Mouse (Mus musculus): Measurements from ENCODE around the gene Mtmr10.

Gene Mtmr10

DNA sequence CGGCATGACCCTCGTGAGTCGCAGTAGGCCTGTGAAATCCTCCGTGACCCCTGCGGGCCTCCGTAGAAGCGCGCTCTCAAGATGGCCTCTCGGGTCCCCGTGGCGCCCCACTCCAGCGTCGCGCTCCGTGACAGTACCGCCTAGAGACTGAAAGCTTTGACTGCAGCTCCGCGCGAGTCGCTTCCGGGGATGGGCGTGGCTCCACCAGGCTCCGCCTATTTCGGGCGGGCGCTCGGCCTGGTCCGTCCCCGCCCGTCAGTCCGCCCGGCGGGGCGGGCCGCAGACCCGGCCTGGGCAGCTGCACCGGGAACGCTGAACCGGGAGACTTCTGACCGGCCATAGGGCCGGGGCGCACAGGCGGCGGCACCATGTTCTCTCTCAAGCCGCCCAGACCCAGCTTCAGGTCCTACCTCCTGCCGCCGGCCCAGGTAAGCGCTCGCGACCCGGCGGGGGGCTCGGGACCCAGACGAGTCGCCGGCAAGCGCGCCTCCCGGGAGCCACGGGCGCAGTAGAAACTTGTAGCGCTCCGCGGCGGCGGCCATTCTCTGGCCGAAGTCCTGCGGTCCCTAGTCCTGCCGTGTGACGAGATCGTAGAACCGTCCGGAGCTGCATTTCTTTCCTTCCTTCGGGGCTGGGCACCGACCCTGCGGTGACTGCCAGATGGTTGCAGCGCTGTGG is at the start of gene Mtmr10:
Mtmr10 (plus strand) TSS at position 240 of the 678 bp plus-strand sequence.
- DNase-seq: peak; percentile 98

DNA sequence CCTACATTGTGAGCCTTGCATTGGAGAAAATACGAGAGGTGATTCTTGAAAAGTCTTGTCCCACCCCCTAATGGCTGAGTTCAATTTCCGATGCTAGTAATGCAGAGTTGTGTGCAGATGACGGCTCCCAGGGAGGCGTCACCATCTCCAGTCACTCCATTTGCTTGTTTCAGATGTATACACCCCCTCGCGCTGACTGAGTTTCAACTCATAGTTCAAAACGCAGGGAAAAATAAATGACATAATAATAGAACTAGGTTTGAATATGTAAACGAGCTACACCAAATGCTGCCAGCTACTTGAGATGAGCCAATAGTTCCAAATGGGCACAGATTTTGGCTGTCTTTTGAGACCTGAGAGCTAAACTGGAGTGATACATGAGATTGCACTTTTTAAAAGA is 49.7 kb upstream of the Mtmr10 start:
- no peak for DNase-seq

DNA sequence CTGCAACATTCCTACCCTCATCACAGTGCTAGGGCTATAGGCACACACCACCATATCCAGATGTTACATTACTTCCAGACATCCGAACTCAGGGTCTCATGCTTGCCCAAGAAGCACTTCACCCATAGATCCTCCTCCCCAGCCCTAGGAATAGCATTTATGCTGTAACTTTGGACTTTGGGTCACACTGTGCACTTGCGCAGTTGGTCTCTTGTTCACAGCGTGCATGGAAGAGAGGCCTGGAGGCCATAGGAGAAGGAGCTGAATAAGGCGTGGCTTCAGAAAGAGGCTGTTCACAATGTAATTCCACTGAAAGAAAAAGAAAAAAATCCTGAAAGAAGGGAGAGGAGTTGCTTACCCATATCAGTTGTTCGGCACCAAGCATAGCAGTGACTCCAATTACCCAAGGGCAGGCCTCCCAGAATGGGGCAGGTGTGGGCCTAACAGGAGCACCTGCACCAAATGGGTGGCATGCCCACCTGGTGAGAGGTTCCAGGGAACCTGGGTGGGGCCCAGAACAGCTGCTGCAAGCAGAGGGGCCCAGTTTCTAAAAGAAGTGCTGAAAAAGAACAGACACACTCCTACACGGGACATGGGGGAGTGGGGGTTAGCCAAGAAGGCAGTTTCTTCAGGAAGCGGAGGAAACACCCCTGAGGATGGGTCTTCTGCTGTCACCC is 48.9 kb upstream of the Mtmr10 start:
- DNase-seq: no peak

- peak in 1 of 2 experiments; percentile 10 for DNase-seq
These were observed 48.2 kb upstream of the Mtmr10 start for GRCm38 (mm10) chr7:64239138-64239805.

GRCm38 (mm10) chr7:64239806-64240315 is 47.6 kb upstream of the Mtmr10 start:
- DNase-seq: peak; percentile 51 to 69

GRCm38 (mm10) chr7:64242424-64242823 is 45.0 kb upstream of the Mtmr10 start:
- DNase-seq: no peak

DNA sequence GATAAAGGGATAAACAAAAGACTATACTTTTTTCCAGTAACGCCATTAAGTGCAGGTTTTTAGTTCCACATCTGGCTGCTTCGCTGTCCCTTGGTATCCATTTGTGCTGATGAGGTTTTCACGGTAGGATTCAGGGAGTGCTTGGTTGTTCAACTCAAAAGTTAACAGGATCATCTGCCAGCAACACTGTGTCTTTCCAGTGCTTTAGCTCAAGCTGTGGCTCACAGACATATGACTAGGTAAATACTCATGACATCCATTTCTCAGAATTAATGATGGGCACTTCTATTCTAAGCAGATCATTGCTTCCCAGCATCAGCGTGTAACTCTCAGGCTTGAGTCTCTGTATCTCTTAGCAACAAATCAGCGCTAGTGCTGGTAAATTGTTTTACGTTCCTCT is 43.1 kb upstream of the Mtmr10 start:
- DNase-seq: no peak

GRCm38 (mm10) chr7:64246713-64247112 is 40.7 kb upstream of the Mtmr10 start:
- DNase-seq: no peak

GRCm38 (mm10) chr7:64248352-64248751 is 39.1 kb upstream of the Mtmr10 start:
- DNase-seq: no peak

DNA sequence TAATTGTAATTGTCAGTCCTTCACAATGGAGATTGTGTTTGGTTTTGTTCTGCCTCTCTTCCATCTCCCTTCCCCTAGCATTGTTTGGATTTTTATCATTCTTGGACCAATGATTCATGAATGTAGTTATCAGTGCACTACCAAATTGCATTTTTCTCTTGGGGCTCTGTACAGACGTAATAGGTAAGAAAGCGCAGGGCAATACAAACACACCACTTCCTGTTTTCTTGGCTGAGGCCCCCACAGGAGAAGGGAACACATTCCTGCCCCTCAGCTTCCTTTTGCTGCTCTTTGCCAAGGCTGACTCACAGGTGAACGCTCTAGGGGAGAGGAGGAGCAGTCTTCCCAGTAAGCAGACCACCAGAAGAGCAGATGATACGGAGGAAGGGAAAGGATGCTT is 37.7 kb upstream of the Mtmr10 start:
- DNase-seq: no peak

DNA sequence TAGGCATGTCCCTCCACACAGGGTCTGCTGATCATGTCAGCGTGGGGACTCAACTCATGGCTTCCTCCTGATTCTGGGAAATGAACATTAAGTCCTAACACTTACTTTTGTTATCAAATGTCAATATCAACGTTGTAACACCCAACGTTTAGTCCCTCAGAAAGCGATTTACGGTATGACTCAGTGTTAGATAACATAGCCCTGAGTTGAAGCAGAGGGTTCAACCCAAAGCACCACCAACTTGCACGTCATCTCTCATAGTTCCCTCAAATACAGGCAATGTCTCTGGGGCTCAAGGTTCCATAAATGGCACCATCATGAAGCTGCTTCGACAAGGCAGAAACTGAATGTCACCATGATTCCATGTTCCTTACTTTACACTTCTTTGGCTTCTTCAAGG is 37.0 kb upstream of the Mtmr10 start:
- DNase-seq: no peak

- no peak for DNase-seq
These were observed 33.7 kb upstream of the Mtmr10 start for GRCm38 (mm10) chr7:64253736-64254135.

- DNase-seq: no peak
These were observed 21.8 kb upstream of the Mtmr10 start for GRCm38 (mm10) chr7:64265502-64266279.

GRCm38 (mm10) chr7:64266587-64266986 is 20.9 kb upstream of the Mtmr10 start:
- no peak for DNase-seq

DNA sequence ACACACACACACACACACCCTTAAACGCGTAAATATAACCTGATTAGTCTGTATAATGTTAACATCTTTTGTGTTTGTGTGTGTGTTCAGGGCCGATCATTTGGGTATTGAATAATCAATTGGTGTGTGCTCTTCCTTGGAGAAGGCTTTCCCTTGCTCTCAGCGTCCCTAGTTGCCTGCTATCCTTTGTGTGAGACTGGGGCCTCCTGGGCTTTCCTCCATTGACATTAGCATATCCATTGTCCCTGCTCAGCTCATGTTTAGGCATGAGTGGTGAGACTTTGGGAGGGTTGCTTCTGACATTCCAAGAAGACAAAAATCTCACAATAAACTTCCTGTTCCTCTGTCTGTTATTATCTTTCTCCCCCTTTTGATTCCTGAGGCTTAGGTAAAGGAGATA is 15.5 kb upstream of the Mtmr10 start:
- no peak for DNase-seq

- DNase-seq: no peak
These were observed 11.9 kb upstream of the Mtmr10 start for GRCm38 (mm10) chr7:64275518-64275917.

DNA sequence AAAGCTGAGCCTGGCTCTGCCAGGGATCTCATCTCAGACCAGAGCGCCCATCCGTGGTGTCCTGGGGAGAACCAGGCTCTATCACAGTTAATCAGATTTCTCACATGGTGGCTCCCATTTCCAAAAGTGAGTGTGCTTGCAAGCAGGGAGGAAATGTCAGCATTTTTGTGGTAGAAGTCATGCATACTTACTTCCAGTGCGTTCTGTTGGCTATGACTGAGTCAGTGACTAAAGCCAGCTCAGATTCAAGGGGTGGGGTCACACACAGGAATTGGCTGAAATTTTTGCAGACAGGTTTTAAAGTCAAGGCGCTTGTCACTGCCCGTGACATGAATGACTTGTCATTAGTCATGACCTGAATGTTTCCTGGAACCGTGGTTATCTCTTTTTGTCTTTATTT is 10.5 kb upstream of the Mtmr10 start:
- no peak for DNase-seq

DNA sequence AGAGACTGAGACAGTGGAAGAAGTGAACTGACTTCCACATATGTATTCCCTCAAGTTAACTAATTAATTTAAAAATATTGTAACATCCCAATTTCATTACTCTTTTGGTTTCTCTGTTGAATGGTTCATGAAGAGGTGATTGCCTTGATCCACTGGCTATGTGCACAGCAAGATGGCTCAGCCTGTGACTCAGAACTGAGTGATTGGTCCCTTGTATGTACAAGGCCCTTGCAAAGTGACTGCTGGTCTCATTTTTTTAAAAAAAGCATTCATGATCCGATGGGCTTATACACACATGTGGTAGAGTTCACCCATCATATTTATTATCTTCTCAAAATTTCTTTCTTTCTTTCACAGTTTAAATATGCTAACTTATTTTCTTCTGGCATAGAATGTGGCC is 8.9 kb upstream of the Mtmr10 start:
- no peak for DNase-seq

- no peak for DNase-seq
These were observed 7.9 kb upstream of the Mtmr10 start for GRCm38 (mm10) chr7:64279548-64279947.

- no peak for DNase-seq
These were observed 887 bp upstream of the Mtmr10 start for GRCm38 (mm10) chr7:64286566-64286965.

- no peak for DNase-seq
These were observed 2.0 kb downstream of the Mtmr10 start for GRCm38 (mm10) chr7:64289416-64289815.

DNA sequence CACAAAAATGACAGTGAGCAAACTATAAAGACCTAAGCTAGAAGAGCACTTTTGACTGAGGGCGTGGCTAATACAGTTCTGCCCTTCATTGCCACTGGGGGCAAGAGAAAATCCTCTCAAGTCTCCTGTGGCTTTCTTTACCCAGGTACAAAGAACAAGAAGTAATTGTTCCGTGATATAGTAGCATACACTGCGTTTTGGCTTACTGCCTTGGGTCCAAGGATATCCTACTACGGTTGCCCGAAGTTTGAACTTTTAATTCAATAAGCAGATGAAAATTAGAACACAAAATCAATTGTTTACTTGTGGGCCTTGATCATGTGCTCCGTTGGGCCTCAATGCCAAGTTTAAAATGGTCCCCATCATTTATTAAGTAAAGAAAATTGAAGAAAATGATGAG is 3.0 kb downstream of the Mtmr10 start:
- no peak for DNase-seq

- peak in 1 of 2 experiments; percentile 22 for DNase-seq
These were observed 4.3 kb downstream of the Mtmr10 start for GRCm38 (mm10) chr7:64291722-64292121.

All from cerebellum, postnatal 14 days (tissue).